Mouse (Mus musculus) lung, postnatal 4 days (tissue): ENCODE data around the gene Gm42906.

Experiments used
- DNase-seq, 2 experiments: peaks; one replicate each; pipeline ENCODE4 v3.0.0; 2021

Gene Gm42906

DNA sequence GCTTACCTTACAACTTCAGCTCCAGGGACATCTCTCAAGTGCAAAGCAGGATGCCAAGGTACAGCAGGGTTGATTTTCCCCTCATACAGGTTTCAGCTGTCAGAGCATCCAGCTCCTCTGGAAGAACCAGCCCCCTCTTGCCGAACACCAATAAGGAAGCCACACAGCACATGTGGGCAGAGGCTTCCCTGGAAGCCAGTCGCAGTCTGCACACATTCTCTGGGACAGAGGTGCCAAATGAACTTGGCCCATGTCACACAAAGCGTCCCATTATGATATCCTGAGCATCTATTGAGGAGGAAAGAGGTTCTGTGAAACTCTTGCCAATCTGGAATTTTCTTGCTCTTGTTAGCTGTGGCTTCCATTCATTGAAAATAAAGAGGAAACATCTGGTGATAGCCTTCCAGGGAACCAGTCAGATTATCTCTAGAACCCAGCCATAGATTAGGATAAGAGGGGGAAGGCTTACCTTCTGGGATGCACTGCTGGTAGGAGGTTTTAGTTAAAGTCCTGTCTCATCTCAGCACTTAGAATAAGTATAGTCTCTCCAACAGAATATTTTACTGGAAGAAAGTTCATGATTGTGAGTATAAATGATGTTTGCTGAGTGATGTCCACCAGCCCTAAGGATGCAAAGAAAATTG, at the start of gene Gm42906:
Gene Gm42906, minus strand, starts transcription at position 51 of the 644 bp plus-strand sequence.
- DNase-seq = no peak

DNA sequence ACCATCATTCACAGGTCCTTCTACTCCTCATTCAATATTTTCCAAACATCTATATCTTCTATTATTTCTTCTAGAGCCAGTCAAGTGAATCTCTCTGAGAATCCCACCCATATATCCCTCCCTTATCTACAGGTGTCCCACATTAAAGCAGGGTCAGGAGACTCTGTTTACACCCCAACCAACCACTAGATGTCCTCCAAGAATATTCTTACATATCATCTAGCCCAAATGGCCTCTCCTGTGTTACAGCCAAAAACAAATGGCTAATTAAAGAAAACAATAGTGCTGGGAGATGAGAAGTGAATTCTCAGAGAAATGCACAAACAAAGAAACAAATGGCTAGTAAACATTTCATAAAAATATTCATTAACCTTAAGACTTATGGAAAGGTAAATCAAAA, 17.7 kb upstream of the Gm42906 start:
- DNase-seq = no peak

GRCm38 (mm10) chr5:151435106-151435505, 7.1 kb upstream of the Gm42906 start:
- no peak for DNase-seq

- DNase-seq = no peak
Measured at GRCm38 (mm10) chr5:151426466-151426865, 1.5 kb downstream of the Gm42906 start.

DNA sequence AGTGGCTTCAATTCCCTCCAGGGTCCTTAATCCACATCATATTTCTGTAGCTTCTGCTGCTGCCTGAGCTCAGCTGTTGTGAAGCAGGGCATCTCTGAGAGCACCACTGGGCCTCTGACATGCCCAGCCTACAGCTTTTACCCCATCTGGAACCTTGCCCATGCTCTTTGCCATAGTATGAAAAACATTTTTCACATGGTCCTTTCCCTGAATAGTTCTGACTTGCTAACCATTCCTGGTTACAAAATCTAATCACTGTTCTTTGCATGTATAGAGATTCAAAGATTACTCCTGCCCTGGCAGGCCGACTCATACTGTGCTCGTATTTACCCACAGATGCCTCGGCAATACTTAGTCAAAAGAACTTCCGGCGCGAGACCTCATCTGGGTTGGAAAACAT, 5.3 kb downstream of the Gm42906 start:
- no peak for DNase-seq

DNA sequence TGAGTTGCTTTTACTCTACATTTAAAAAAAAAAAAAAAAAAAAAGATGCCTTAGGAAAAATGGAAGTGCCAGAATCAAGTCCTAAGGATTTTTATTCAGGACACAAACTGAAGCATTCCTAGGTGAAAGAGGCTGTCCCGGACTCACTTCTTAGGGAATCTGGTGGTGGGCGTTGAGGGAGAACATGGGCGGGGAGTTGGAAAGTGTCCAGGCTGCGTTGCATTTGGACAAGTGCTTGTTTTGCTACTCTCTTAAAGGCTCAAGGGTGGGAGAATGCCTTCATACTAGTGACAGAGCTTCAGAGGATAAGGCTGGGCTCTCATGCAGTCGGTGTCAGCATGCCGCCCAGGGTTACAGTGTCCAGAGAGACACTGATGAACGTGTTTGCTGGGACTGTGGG, 6.1 kb downstream of the Gm42906 start:
- DNase-seq = peak in 1 of 2 experiments; percentile 22

DNA sequence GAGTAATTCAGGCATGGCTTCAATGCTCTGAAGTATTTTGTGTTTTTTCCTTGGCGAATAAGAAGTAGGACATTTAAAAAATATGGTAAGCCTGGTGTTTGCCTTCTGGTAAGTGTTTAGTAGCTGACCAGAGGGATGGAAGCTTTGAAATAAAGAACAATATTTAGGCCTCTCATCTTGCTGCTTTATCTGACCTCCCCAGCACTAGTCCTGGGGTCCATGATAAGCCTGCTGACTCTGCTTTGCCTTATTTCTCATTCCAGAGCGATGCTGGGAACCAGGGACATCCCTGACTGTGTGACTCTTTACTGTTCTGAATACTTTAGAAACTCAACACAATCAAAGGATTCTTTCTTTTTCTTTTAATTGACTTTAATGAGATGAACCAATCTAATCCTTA, 9.4 kb downstream of the Gm42906 start:
- no peak for DNase-seq

- no peak for DNase-seq
Measured at GRCm38 (mm10) chr5:151417421-151418038, 10.4 kb downstream of the Gm42906 start.

DNA sequence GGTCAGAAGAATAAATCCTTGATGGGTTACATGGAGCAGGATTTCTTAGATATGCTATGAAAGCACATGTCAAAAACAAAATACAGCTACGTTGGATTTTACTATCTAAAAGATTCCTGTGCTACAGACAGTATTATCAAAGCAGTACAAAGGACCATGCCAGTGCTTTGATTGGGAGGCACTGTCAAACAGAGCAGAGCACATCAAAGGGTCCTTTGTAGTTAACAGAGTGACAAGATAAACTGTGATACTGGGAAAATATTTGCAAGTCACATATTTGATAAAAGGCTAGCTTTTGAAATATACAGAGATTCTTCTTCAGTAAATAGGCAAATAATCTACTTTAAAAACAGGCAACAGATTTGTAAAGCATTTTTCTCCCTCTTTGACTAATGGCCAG, 11.0 kb downstream of the Gm42906 start:
- no peak for DNase-seq

DNA sequence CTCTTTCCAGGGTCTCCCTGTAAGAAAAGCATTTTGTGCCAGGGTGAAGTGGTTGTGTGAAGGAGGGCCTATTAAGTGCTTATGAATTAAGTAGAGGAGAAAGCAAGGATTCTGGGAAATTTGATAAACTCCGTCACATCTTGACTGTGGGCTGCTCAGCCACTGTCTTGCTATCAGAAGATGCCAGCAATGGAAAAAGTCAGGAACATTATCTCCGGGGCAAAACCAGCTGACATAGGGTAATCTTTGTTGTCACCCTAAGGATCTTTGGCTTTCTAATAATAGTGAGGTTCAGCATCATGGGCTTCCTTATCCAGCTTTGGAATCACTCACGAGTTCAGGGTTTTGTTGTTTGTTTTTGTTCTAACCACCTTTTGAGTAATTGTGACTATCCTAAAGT, 14.3 kb downstream of the Gm42906 start:
- DNase-seq = no peak

DNA sequence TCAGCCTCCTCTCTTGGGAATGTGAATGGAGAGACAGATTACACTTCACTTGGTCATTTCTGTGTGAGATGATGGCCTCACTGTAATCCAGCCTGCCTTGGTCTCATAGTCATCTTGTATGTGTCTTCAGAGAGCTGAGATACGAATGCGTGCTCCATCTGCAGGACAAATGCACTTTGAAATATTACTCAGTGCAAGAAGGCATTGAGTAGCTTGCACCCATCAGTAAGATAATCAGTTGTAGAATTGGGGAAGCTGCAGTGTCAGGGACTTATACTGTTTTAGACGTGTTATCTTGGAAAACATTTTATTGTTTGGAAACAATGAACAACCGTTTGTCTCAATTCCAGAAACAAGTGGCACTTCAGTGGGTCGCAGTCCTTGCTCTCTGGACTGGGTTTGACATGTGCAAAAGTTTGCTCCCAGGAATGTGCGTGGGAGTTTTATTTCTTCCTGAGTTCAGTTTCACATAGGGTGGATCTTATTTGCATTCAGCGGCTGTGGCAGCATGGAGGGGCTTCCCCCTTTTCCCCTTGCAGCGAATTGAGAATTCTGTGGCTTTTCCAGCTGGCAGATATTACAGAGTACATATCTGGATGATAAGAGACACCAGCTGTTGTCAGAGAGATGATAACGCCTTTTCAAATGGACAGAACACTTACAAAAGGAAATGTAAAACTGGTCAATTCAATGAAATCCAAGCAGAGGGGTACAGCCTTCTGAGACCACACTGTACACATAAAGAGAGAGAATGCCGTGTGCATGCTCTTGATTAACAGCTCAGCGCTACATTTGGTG, 15.1 kb downstream of the Gm42906 start:
- no peak for DNase-seq

DNA sequence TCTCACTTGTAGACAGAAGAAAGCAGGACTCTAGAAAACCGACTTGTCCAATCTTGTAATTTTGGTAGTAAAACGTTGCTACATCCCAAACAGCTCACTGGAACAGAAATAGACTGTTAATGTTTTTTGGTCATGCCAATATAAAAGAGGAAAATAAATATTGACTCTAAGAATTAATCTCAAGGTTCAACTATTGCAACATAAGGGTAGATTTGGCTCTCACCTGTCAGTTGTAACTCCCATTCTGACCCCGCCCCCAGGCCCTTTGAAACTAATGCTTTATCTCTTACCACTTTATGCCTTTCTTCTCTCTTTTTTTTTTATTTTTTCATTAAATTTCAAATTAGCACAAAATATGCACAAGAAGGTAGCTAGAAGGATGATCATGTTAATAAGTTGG, 18.0 kb downstream of the Gm42906 start:
- peak in 1 of 2 experiments; percentile 14 for DNase-seq

DNA sequence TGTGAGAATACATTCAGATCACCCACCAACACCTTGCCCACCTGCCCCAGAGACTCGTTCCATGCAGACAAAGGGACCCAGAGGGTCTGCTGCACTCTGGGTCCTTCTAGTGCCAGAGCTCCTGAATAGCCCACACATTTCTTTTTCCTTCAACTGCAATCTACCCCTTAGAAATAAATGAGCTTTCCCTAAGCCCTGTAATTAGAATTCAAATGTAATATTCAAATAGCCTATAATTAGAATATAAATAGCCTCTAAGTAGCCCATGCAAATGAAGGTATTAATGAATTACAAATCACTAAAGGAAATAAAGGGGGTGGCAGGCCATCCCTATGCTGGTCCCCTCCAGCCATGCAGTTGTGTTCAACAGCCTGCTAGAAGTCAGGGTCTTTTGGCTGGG, 18.7 kb downstream of the Gm42906 start:
- no peak for DNase-seq

DNA sequence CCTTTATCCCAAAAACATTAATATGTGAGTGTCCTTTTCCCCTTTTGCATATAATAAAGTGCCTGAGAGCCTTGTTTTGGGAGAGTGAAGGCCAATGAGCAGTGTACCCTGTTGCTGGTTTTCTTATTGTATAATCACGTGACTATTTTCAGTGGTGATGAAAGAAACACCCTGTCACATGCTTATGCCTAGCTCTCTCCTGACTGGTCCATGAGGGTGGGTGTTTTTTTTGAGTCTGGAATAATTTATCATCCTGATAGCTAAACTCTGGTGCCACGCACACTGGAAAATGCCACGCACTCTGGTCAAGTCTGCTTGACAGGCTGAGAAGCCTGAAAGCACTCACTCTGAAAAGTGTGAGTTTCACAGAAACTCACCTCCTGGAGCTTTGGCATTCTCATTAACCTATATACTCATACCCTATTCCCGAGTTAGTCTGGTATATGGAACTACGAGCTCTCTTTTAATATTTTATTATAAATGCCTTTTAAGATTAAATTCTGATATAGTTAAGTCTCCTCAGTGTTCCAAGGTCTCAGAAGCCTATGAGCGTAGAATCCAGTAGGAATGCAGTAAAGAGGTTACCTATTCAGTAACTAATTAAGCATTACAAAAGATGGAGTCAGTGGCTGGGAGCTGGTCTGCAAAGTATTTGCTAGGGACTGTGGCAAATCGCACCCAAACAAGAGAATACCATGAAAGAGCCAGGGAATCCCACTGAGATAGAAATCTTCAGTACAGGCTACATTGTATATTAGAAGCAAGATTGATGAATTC, 19.7 kb downstream of the Gm42906 start:
- DNase-seq = no peak

GRCm38 (mm10) chr5:151407493-151407892, 20.5 kb downstream of the Gm42906 start:
- no peak for DNase-seq

- DNase-seq = no peak
Measured at GRCm38 (mm10) chr5:151406276-151406675, 21.7 kb downstream of the Gm42906 start.

GRCm38 (mm10) chr5:151405314-151405903, 22.6 kb downstream of the Gm42906 start:
- no peak for DNase-seq

DNA sequence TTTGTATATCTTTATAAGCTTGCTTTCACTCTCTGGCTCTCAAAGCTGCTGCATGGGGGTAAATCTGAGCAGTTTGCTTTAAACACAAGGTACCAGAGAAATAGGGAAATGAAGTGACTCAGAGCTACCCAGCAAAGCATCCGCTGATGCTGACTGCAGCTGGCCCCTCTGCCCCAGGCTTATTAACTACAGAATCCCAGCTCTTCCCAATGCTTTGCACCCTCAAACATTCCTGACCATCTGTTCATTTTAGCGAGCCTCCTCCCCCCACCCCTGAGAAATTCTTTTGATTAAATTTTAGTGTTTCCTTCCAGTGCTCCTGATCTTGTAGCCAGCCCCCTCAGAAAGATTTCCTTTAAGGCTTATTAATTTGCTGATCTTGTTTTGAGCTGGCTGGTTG, 24.4 kb downstream of the Gm42906 start:
- DNase-seq = no peak

GRCm38 (mm10) chr5:151400557-151400944, 27.4 kb downstream of the Gm42906 start:
- no peak for DNase-seq

DNA sequence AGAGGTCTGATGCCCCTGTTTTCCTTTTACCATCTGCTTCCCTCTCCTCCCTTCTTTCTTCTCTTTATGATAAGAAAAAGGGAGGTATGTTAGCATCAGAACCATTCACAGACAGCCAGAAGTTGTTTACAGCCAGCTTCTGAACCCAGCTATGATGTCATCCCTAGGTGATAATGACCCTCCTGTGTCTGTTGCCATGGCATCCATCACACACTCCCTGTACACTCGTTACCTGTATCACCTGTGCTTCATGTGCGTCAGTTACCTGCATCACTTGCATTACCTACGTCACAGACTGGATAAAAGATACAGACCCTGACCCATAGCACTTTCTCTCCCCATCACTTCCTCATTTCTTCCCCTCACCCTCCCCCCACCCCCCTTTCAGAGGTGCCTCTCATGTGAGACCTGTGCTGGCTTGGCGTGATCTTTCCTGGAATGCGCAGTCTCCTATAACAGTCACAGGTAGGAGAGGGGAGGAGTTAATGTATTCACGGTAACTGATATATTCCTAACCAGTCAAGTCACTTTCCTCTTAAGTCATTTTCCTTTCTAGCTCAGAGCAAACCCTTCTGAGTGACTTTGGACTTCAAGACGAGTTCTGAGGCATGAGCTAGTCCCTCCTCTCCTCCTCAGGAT, 27.9 kb downstream of the Gm42906 start:
- no peak for DNase-seq

GRCm38 (mm10) chr5:151396119-151396518, 31.8 kb downstream of the Gm42906 start:
- no peak for DNase-seq

- DNase-seq = peak; percentile 10 to 22
Measured at GRCm38 (mm10) chr5:151394690-151395089, 33.3 kb downstream of the Gm42906 start.
